ENCODE assay signal across 27 mouse cellular contexts in the genomic region with DNA sequence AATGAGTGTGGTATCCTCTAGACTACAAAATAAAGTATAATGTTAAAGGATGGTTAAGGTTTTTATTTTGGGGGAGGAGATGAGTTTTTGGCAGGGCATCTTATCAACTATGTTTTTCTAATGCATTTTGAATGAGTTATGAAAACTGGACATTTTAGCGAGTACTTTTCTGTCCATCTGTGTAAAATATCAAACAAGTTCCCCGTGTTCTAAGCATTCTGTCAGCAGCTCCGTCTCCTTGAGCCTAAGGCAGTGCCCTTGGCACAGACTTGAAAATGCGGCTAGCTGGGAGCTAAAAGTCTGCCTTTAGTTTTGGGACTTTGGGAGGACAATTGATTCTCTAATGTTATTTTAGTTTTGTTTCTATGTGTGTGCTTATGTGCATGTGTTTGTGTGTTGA.
"Had no signal": no experiment of that assay in that cellular context is flagged by ENCODE, and none has a peak within 500 bp of the region (broad histone marks: within the 10 kb centered on the region; RNA-seq: fewer than 3 reads in every experiment).

No protein-coding gene starts in this region.

- H3K27me3 ChIP-seq: embryonic facial prominence, embryonic 12.5 days; embryonic facial prominence, embryonic 13.5 days; embryonic facial prominence, embryonic 15.5 days; forebrain, embryonic 12.5 days; forebrain, embryonic 13.5 days; forebrain, embryonic 15.5 days had no signal

- H3K9me3 ChIP-seq: embryonic facial prominence, embryonic 10.5 days; embryonic facial prominence, embryonic 12.5 days; embryonic facial prominence, embryonic 13.5 days; embryonic facial prominence, embryonic 15.5 days; forebrain, embryonic 10.5 days; forebrain, embryonic 12.5 days; forebrain, embryonic 13.5 days; forebrain, embryonic 15.5 days; heart, embryonic 10.5 days had no signal

- DNase-seq: cerebellum, adult 9-10 months; cerebellum, adult 9-11 months; cerebellum, postnatal 10 days; cerebellum, postnatal 14 days; cerebellum, postnatal 25 days; cerebellum, postnatal 36 days; embryo, embryonic 11 days; forebrain, postnatal 0 days; gastrocnemius, adult 2 months; gastrocnemius, postnatal 10 days; gastrocnemius, postnatal 14 days; gastrocnemius, postnatal 25 days; gastrocnemius, postnatal 36 days; heart, adult 18-20 months; heart, adult 2 months had no signal

- H3K4me1 ChIP-seq: embryonic facial prominence, embryonic 10.5 days; embryonic facial prominence, embryonic 12.5 days; embryonic facial prominence, embryonic 13.5 days; embryonic facial prominence, embryonic 15.5 days; forebrain, embryonic 12.5 days; forebrain, embryonic 13.5 days; forebrain, embryonic 15.5 days had no signal

- H3K36me3 ChIP-seq: embryonic facial prominence, embryonic 10.5 days; embryonic facial prominence, embryonic 12.5 days; embryonic facial prominence, embryonic 15.5 days; forebrain, embryonic 10.5 days; forebrain, embryonic 12.5 days; forebrain, embryonic 15.5 days had no signal

- H3K9ac ChIP-seq: embryonic facial prominence, embryonic 12.5 days; embryonic facial prominence, embryonic 13.5 days; embryonic facial prominence, embryonic 15.5 days; forebrain, embryonic 12.5 days; forebrain, embryonic 13.5 days; forebrain, embryonic 15.5 days; forebrain, postnatal 0 days had no signal

- ATAC-seq: forebrain, embryonic 13.5 days; forebrain, embryonic 14.5 days; forebrain, embryonic 15.5 days; forebrain, embryonic 16.5 days; forebrain, postnatal 0 days had no signal

- H3K27ac ChIP-seq: embryonic facial prominence, embryonic 10.5 days; embryonic facial prominence, embryonic 12.5 days; embryonic facial prominence, embryonic 13.5 days; embryonic facial prominence, embryonic 15.5 days; forebrain, embryonic 10.5 days; forebrain, embryonic 12.5 days; forebrain, embryonic 13.5 days; forebrain, embryonic 15.5 days; heart, adult 2 months; heart, embryonic 10.5 days had no signal

- H3K4me3 ChIP-seq: embryonic facial prominence, embryonic 10.5 days; embryonic facial prominence, embryonic 12.5 days; embryonic facial prominence, embryonic 13.5 days; embryonic facial prominence, embryonic 15.5 days; erythroblast, embryonic 14.5 days; forebrain, embryonic 10.5 days; forebrain, embryonic 12.5 days; forebrain, embryonic 13.5 days; forebrain, embryonic 15.5 days; gastrocnemius, adult 2 months; heart, adult 2 months; heart, embryonic 10.5 days had no signal

- H3K4me2 ChIP-seq: embryonic facial prominence, embryonic 12.5 days; embryonic facial prominence, embryonic 13.5 days; embryonic facial prominence, embryonic 15.5 days; forebrain, embryonic 12.5 days; forebrain, embryonic 13.5 days; forebrain, embryonic 15.5 days had no signal
